Mouse (Mus musculus) left cerebral cortex, postnatal 14 days (tissue): ENCODE data around the gene Ano9. TPM values are rescaled to one million over a fixed set of nuclear protein-coding genes. Genes with fewer than 3 reads are reported as not detected.

Experiments used
- DNase-seq, 2 experiments: peaks; one replicate each; pipeline ENCODE4 v3.0.0; 2021 to 2022; ENCODE audit warnings: low spot score in 2 of 2, mixed read lengths in 1 of 2
- intact Hi-C: fragments of 180-260 bp; cut with DNase I; formaldehyde crosslinking; loops from one replicate; pipeline ENCODE4 v1.15.1; 2025
- total RNA-seq, 2 experiments: library from RNA; stranded (reverse); gene quantifications; 2 replicates each; pipeline ENCODE4 v1.2.3; 2021

Gene Ano9
- total RNA-seq, 2 experiments from 2014 or later: not detected

GRCm38 (mm10) chr7:141072017-141072745 lies 45.4 kb downstream of the Ano9 start:
- DNase-seq: peak in 1 of 2 experiments; percentile 44
- intact Hi-C loops: loop anchor here (5.0 kb wide), 1 partner anchor 100 kb away; the partner anchor contains the start of gene Rnh1

DNA sequence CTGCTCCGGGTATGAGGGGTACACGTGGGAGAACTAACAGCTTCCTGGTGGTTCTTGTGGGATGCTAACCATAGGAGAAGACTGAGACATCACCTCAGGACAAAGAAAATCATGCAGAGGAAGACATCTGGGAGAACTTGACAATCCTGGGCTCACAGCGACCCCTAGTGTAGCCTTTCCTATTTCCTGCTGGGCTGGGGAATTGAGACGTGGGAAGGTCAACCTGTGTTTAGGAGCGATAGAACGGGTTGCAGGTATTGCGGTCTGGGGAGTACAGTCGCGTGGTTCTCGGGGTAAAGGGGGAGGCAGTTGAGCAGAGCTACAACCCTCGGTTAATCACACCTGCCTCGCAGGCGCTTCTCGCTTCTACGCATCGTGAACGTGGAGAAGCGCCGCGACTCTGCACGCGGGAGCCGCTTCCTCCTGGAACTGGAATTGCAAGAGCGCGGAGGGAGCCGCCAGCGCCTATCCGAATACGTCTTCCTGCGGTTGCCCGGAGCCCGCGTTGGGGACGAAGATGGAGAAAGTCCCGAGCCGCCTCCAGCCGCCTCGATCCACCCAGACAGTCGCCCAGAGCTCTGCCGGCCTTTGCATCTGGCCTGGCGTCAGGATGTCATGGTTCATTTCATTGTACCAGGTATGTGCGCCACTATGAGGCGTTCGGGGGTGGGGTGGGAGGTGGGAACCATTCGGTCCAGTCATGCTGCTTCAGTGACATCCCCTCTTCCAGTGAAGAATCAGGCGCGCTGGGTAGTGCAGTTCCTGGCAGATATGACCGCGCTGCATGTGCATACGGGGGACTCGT lies 47.3 kb downstream of the Ano9 start:
- intact Hi-C loops: loop anchor here (5.0 kb wide), 1 partner anchor 102 kb away; the partner anchor contains the start of gene Rnh1
- DNase-seq: peak; percentile 84 to 87

GRCm38 (mm10) chr7:141068351-141068750 lies 49.3 kb downstream of the Ano9 start:
- intact Hi-C loops: no loop called here

GRCm38 (mm10) chr7:141064576-141064975 lies 53.0 kb downstream of the Ano9 start:
- intact Hi-C loops: no loop called here

More at GRCm38 (mm10) chr7:141068351-141068750, 49.3 kb downstream of the Ano9 start:
- DNase-seq: no peak

GRCm38 (mm10) chr7:141064175-141064574 lies 53.4 kb downstream of the Ano9 start:
- DNase-seq: no peak
- intact Hi-C loops: no loop called here

More at GRCm38 (mm10) chr7:141064576-141064975, 53.0 kb downstream of the Ano9 start:
- no peak for DNase-seq

DNA sequence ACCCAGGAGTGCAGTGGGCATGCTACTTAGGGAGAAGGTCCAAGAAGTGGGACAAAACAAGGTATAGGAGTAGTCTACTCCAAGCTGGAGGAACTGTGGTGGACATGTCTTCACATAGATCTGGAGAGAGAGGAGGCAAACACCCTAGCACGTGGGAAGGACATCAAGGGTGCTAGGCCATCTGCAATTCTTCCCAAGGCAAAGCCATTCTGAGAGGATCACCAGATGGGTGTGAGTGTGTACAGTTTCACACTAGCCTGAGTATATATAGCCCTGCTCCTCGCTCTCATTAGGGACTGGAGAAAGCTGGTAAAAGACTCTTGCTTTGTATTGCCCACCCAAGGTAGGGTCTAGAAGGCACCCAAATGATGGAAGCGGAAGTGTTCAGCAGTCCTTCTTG lies 54.3 kb downstream of the Ano9 start:
- intact Hi-C loops: no loop called here
- no peak for DNase-seq

GRCm38 (mm10) chr7:141062525-141062924 lies 55.1 kb downstream of the Ano9 start:
- intact Hi-C loops: no loop called here
- no peak for DNase-seq

DNA sequence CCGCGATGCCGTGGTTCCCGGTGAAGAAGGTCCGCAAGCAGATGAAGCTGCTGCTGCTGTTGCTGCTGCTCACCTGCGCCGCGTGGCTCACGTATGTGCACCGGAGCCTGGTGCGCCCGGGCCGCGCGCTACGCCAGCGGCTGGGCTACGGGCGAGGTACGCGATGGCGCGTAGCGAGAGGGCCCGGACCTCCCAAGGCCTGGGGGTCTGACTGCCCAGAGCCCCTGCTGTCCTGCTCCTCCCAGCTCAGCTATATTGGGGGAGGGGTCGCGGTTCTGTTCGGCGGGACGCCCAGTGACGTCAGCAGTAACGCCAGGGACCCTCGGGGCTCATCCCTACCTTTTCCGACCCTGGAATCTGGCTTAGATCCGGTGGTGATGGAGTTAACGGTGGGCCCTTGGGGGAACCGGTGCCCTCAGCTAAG lies 56.3 kb downstream of the Ano9 start:
- DNase-seq: peak in 1 of 2 experiments; percentile 46
- intact Hi-C loops: no loop called here

DNA sequence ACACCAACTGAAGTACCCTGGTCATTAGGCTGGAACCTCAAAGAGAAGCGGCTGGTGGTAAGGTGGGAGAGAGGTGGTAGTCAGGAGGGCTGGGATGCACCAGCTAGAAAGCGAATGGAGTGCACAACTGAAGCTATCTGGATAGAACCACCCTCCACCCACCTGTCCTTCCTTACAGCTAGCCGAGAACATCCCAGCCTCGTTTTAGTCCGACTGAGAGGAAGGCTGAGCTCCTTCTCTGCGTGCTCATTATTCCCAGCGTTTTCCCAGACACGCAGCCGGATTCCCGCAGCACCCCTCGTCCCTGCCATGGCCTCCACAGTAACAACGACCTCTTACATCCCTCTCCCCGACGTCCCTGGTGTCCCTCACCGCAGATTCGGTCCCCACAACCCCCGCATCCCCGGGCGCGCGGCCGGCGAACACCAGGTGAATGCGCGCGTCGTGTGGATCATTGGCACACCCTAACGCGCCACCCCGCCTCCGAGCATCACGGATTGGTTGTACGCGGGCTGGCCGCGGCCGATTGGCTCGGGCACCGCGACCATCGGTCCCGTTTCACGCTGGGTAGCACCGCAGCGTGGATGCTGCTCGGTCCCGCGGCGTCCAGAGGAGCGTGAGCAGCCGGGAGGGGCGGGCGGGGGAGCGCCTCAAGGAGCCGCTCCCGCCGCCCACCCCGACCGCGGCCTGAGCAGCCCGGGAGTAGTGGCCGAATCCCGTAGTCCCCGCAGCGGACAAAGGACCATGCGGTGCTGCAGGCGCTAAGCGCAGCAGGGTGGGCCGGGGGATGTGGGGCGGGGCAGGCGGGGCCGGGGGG lies 57.0 kb downstream of the Ano9 start, which contains the start of gene B4galnt4:
B4galnt4 (plus strand) TSS at position 679 of the 817 bp plus-strand sequence.
- intact Hi-C loops: no loop called here
- peak; percentile 95 to 96 for DNase-seq

DNA sequence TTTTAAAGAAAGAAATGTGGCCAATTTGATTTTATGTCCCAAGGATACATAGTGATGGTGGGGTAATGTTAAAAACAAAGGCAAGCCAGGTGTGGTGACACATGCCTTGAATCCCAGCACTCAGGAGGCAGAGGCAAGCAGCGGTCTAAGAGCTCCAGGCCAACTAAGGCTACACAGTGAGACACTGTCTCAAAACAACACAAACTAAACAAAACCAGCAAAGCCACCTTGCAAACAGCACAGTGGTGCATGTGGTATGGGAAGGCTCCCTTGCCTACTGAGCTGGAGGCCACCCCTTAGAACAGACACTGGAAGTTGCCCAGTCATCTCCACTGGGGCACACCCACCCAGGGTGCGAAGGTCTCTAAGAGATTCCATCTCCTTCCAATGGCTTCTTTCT lies 57.7 kb downstream of the Ano9 start:
- intact Hi-C loops: no loop called here
- DNase-seq: no peak

- intact Hi-C loops: no loop called here
- no peak for DNase-seq
These were observed 58.8 kb downstream of the Ano9 start for GRCm38 (mm10) chr7:141058601-141059341.

DNA sequence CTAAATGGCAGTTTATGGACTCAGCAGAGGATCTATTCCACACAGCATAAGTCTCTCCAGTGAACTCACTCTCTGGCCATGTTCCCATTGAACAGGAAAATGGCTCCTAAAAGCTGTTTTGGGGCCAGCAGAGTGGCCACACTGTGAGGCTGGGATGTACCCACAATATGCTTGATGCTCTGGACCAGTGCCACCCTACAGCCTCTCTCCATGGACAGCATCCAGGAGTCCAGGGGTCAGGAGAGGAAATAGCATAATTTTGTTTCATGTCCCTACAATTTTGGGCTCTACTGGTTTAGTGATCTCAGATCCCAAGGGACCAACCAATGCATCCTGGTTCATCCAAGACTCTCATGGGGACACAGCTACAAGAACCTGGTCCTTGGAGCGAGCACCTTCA lies 60.1 kb downstream of the Ano9 start:
- no peak for DNase-seq
- intact Hi-C loops: no loop called here

GRCm38 (mm10) chr7:141056976-141057375 lies 60.6 kb downstream of the Ano9 start:
- no peak for DNase-seq
- intact Hi-C loops: no loop called here

GRCm38 (mm10) chr7:141055785-141056184 lies 61.8 kb downstream of the Ano9 start:
- DNase-seq: no peak
- intact Hi-C loops: no loop called here

DNA sequence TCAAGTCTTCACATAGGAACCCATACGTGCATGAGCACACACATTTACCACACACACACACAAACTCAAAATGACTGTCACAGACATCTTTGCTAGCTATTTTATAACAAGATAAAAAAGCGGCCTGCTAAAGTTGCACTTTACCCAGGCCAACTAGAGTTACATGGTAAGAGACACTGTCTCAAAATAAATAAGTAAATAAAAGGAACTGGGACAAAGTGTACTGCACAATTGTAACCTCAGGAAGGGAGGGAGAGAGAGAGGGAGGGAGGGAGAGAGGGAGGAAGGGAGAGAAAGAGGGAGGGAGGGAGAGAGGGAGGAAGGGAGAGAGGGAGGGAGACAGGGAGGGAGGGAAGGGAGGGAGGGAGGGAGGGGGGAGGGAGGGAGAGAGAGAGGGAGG lies 65.2 kb downstream of the Ano9 start:
- DNase-seq: no peak
- intact Hi-C loops: no loop called here

DNA sequence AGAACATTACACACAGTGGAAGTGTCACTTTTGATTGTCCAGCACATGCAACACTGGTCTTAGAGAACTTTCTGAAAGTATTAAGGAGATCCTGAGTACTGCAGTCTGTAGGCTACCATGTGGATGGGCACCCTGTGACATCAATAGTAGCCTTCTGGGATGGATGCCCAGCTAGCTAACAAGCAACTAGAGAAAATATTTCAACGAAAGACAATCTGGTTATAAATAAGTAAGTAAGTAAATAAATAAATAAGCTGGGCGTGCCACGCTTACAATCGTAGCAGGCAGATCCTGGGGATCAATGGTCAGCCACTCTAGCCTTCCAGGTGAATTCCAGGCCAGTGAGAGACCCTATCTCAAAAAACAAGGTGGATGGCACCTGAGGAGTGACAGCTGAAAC lies 65.6 kb downstream of the Ano9 start:
- intact Hi-C loops: no loop called here
- DNase-seq: no peak
